Mouse (Mus musculus): ENCODE data around the gene Snorc.

GRCm38 (mm10) chr1:87492285-87492684, 22.2 kb downstream of the Snorc start:
- TF ChIP-seq CTCF (IDR thresholded peaks at IDR 0.05; ENCODE audit: low read depth) (no peak), EP300 (IDR thresholded peaks at IDR 0.05; ENCODE audit: low read depth) (no peak)

Data from heart, postnatal 0 days (tissue).